Comparison of ENCODE assay signal across 7 mouse cellular contexts in genomic region chr5:35679256-35680155, GRCm38 (mm10). TPM values are rescaled to one million over a fixed set of nuclear protein-coding genes. Genes with fewer than 3 reads are reported as not detected.
DNase-seq lines count a peak whose midpoint lies in the region; ATAC-seq and TF ChIP-seq lines count a peak whose summit lies in the region.

TSS of gene Htra3 (minus strand) at chr5:35679782.

- H3K4me3 ChIP-seq in E14TG2a.4 (replicated peaks; ENCODE audit: low read length), result peak within 1 kb of the TSS; percentile 85
- H3K4me3 ChIP-seq in hindbrain, embryonic 11.5 days (ENCODE audit: low read depth, low read length), result peak within 1 kb of the TSS; percentile 32
- H3K4me3 ChIP-seq in liver, postnatal 0 days (ENCODE audit: low read depth, low read length), result peak within 1 kb of the TSS; percentile 32; the same call in 1 of the 2 replicates
- H3K4me3 ChIP-seq in stomach, embryonic 15.5 days (replicated peaks), result peak within 1 kb of the TSS; percentile 51

- H3K9ac ChIP-seq in hindbrain, embryonic 11.5 days (ENCODE audit: low read depth, low read length), result 0 out of 2 replicates have a peak within 1 kb of the TSS, but pooled peaks have one; percentile 19
- H3K9ac ChIP-seq in liver, postnatal 0 days (replicated peaks), result no peak within 1 kb of the TSS
- peak within 1 kb of the TSS; percentile 53 for H3K9ac ChIP-seq in stomach, embryonic 15.5 days

- peak within 1 kb of the TSS; percentile 63 for H3K4me2 ChIP-seq in hindbrain, embryonic 11.5 days (replicated peaks; ENCODE audit: low read depth, low read length)
- H3K4me2 ChIP-seq in liver, postnatal 0 days (ENCODE audit: low read depth, low read length), result peak within 1 kb of the TSS; percentile 45
- peak within 1 kb of the TSS; percentile 92 for H3K4me2 ChIP-seq in stomach, embryonic 15.5 days

- H3K36me3 ChIP-seq in E14TG2a.4 (ENCODE audit: insufficient read depth, low read length), result no peaks in the 10 kb centered on the region
- no peaks in the 10 kb centered on the region for H3K36me3 ChIP-seq in hindbrain, embryonic 11.5 days (ENCODE audit: control insufficient read depth, insufficient read depth, low read length)
- H3K36me3 ChIP-seq in liver, postnatal 0 days (replicated peaks; ENCODE audit: insufficient read depth, low read length), result no peaks in the 10 kb centered on the region
- no peaks in the 10 kb centered on the region for H3K36me3 ChIP-seq in stomach, embryonic 15.5 days

- H3K9me3 ChIP-seq in E14TG2a.4 (ENCODE audit: low read length), result no peaks in the 10 kb centered on the region
- H3K9me3 ChIP-seq in hindbrain, embryonic 11.5 days (ENCODE audit: control insufficient read depth, low read length), result no peaks in the 10 kb centered on the region
- no peaks in the 10 kb centered on the region for H3K9me3 ChIP-seq in liver, postnatal 0 days (ENCODE audit: low read length)
- no peaks in the 10 kb centered on the region for H3K9me3 ChIP-seq in stomach, embryonic 15.5 days

- TF ChIP-seq EP300 in liver, postnatal 0 days (IDR thresholded peaks at IDR 0.05; ENCODE audit: low read depth), result no peak

- ATAC-seq in hindbrain, embryonic 11.5 days (ENCODE audit: low FRiP score), result no peak
- ATAC-seq in liver, postnatal 0 days, result no peak
- ATAC-seq in stomach, embryonic 15.5 days (ENCODE audit: insufficient read depth, low FRiP score, low read depth), result peak; percentile 65

- peaks cover 58% of the 10 kb centered on the region for H3K27me3 ChIP-seq in E14TG2a.4 (ENCODE audit: insufficient read depth, low read length)
- peaks cover 24% of the 10 kb centered on the region for H3K27me3 ChIP-seq in hindbrain, embryonic 11.5 days (ENCODE audit: control insufficient read depth, insufficient read depth, low read length)
- peaks cover 34% of the 10 kb centered on the region for H3K27me3 ChIP-seq in liver, postnatal 0 days (ENCODE audit: insufficient read depth, low read length)
- H3K27me3 ChIP-seq in stomach, embryonic 15.5 days (replicated peaks), result peaks cover 30% of the 10 kb centered on the region

- WGBS in hindbrain, embryonic 11.5 days, result 12% methylated on average over 32 of the region's 42 CpGs
- 11% methylated on average over 35 of the region's 42 CpGs for WGBS in liver, postnatal 0 days (ENCODE audit: insufficient replicate concordance)
- WGBS in stomach, embryonic 15.5 days, result 11% methylated on average over 41 of the region's 42 CpGs

- no peak for TF ChIP-seq CTCF in E14TG2a.4 (conservative IDR thresholded peaks at IDR 0.05; ENCODE audit: low read length)
- no peak for TF ChIP-seq CTCF in liver, postnatal 0 days (IDR thresholded peaks at IDR 0.05; ENCODE audit: low read depth)

- peak; percentile 30 for DNase-seq in ZHBTc4 (ENCODE audit: low read depth, low spot score)
- DNase-seq in gastrocnemius, adult 18-20 months (ENCODE audit: low spot score), result peak; percentile 57
- no peak for DNase-seq in hindbrain, embryonic 11.5 days (ENCODE audit: low spot score)
- DNase-seq in liver, postnatal 0 days, result peak; percentile 22
- DNase-seq in spleen, adult 18-20 months, result no peak

- peaks cover 8% of the 10 kb centered on the region; the same call in 1 of the 2 replicates for H3K4me1 ChIP-seq in E14TG2a.4 (replicated peaks; ENCODE audit: low read depth, low read length)
- H3K4me1 ChIP-seq in hindbrain, embryonic 11.5 days (replicated peaks; ENCODE audit: control insufficient read depth, insufficient read depth, low read length), result peaks cover 3% of the 10 kb centered on the region; the same call in 1 of the 2 replicates
- no peaks in the 10 kb centered on the region for H3K4me1 ChIP-seq in liver, postnatal 0 days (ENCODE audit: insufficient read depth)
- H3K4me1 ChIP-seq in stomach, embryonic 15.5 days, result peaks cover 16% of the 10 kb centered on the region

- no peak within 1 kb of the TSS for H3K27ac ChIP-seq in hindbrain, embryonic 11.5 days (ENCODE audit: low read depth, low read length)
- no peak within 1 kb of the TSS for H3K27ac ChIP-seq in liver, postnatal 0 days (ENCODE audit: low read depth)
- H3K27ac ChIP-seq in stomach, embryonic 15.5 days, result no peak within 1 kb of the TSS

RNA-seq across cellular contexts. Expression of gene Htra3, which starts in this region (rescaled TPM):
- 10 to 100 TPM; 28.4 to 34.8 TPM for total RNA-seq in gastrocnemius, adult 18-20 months (2021)
- 4.7 and 6.2 TPM in 2 replicates for polyA plus RNA-seq in hindbrain, embryonic 11.5 days (2014; fragmentation: Nextera tagmentation; extraction: Ambion mirVana)
- 2.3 and 2.6 TPM in 2 replicates for polyA plus RNA-seq in liver, postnatal 0 days (2015; fragmentation: Nextera tagmentation; extraction: Ambion mirVana)
- polyA plus RNA-seq in stomach, embryonic 15.5 days (2015; fragmentation: Nextera tagmentation; extraction: Ambion mirVana), result 54.7 and 54.9 TPM in 2 replicates

Comparison
In these comparisons a context has a peak if more than half of its experiments do, and no peak if none do; other contexts are left out.
1. H3K4me3 ChIP-seq: peak in every context shown above with its lines; median percentile 85 in E14TG2a.4; 51 in stomach, embryonic 15.5 days; 32 in hindbrain, embryonic 11.5 days; 32 in liver, postnatal 0 days.
2. DNase-seq: peak in ZHBTc4 (single experiment), gastrocnemius, adult 18-20 months (single experiment) and liver, postnatal 0 days (single experiment); none in hindbrain, embryonic 11.5 days (single experiment) and spleen, adult 18-20 months (0 of 2).
3. Peak in every context shown above with its lines, with median percentiles within 50 percentile points of each other: H3K4me2 ChIP-seq.